Mouse (Mus musculus) cerebellum, adult 8-10 months (tissue): ENCODE measurements around the gene Wdr45b.
"Not testable (repeated sequence)": the region's sequence is repeated elsewhere in the genome, so short reads cannot be mapped to it uniquely, and the experiment has no call there.

Source experiments
- DNase-seq: peaks from one replicate; pipeline ENCODE4 v3.0.0; 2022

The Wdr45b gene

DNA sequence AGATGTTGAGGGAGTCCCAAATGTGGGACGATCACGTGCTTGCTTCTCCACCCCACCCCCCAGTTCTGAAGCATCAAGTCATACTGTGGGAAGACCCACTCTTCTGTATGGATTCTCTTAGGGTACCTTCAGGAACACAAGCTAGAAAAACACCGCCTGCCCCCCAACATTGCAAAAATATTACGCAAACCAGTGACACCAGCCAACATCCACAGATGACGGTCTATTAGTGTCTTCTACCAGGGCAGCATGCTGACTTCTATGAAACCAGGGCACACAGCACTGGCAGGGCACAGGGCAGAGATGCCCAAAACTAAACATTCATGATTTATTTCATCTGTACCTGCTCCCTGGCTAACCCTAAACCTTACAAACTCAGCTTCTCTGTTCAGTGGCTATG lies 27.6 kb downstream of the Wdr45b start:
- no peak for DNase-seq

DNA sequence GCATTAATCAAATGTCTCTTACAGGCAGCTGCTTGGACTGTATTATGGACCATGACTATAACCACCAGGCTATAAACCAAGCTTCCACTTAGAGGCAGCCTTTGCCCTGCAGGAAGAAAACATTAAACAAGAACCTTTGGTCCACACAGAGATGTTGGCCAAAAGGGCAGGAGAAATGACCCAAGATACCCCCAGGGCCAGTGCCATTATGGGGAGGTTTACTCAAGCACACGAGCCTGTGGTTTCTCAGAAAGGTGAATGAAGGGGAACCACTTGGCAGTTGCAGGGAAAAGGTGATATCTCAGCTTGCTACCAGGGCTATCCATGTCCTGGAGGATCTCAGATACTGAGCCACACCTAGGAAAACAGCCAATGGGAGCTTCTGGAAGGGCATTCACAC lies 28.2 kb downstream of the Wdr45b start:
- no peak for DNase-seq

DNA sequence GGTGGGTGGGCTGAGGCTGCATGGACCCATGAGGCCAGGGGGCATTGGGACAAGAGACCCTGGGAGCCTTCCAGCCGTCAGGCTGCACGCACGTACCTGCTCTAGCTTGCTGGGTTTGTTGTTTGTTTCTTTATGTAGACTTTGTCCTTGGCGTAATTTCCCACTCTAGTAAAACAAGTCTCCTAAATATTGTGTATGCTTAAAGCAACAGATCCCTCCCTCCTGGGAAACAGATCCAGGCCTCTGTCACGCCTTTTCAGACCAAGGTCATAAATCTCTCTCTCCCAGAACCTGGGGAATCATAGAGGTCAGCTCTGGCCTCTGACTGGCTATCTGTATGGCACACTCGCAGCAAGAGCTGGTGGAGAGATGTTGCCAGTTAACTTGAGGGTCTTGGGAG lies 46.5 kb downstream of the Wdr45b start:
- not testable (repeated sequence) for DNase-seq

DNA sequence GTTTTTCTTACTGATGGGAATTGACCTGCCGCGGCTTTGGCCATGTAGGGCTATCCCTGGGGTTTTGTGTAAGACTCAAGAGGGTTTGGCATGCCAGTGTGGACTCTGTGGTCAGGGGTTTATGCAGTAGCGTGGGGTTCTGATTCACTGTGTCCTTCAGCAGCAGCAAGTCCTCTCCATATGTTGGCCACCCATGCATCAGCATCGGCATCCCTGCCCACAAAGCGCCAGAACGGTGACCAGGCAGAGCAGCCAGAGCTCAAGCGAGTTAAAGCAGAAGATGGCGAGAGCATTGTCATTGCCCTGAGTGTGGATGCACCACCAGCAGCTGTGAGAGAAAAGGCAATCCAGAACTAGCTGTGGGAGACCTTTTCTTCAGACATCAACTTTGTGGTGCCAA lies 47.6 kb downstream of the Wdr45b start:
- DNase-seq = no peak

DNA sequence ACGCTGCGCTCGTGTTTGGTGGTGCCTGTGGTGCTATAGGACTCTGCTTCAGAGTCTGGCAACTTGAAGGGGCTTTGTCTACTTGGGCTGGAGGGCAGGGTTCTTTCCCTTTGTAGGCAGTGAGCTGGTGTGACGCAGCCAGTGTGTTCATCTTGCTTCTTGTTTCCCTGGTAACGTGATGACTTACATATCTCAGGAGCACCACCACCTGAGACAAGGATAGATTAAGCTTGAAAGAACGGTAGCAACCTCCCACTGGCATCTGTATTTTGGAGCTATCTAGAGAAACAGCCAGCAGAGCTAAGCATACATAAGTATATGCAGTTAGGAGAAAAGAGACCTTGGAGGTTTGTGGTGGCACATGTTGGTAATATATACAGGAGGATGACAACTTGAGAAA lies 48.9 kb downstream of the Wdr45b start:
- DNase-seq = no peak

DNA sequence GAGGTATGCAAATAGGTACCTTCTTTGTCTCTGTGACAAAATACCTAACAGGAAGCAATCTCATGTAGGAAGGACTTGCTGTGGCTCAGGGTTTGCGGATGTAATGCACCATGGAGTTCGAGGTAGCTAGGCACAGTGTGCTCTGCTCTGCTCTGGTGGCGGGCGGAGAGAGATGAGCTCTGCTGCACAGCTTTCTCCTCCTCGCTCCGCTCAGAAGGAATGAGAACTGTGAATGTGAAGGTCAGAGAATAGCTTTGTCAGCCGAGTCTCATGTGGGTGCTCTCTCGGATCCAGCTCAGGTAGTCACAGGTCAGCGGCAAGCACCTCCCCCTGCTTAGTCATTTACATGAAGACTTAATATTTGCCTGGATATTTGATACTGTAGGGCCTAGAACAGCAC lies 54.0 kb downstream of the Wdr45b start:
- DNase-seq = no peak

DNA sequence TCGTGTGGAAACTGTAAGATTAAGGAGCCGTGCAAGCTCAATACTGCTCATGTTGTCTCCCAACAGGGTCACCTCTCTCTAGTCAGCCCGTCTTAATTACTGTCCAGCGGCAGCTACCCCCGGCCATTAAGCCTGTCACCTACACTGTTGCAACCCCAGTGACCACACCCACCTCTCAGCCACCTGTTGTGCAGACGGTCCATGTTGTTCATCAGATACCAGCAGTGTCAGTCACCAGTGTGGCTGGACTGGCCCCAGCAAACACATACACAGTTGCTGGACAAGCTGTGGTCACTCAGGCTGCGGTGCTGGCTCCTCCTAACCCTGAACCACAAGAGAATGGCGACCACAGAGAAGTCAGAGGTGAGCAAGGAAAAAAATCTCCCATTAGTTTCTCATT lies 55.8 kb downstream of the Wdr45b start:
- no peak for DNase-seq

DNA sequence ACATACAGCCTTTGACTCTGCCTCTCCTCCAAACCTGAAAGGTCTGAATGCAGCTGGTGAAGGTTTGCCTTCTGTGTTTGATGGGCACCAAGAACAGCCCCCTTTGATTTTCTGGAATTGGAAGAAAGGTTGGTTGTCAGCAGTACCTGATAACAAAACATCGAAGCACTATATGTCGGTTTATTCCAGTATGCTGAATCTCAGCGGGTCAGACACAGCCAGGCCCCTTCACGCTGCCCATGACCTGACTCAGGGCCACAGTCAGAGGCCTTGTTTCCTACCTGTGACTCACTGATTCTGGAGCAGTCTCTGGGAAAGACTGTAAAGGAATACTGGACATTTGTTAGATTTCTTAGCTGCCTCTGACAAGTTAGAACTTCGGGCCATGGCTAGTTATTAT lies 59.5 kb downstream of the Wdr45b start:
- no peak for DNase-seq

DNA sequence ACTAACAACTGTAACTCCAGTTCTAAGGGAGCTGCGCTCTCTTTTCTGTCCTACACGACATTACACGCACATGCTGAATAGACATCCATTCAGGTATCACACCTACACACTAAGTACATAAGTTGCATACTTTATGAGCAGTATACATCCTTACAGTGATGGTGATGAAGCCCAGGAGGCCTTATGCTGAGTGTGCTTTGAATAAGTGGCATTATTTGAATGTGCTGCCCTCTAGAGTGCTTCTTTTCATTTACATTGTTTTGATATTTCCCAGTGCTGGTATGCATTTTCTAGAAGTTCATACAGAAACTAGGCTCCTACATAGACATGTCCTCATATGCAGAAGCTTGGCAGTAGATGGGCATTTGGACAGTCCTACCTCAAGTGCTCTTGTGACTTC lies 64.4 kb downstream of the Wdr45b start:
- DNase-seq = no peak

DNA sequence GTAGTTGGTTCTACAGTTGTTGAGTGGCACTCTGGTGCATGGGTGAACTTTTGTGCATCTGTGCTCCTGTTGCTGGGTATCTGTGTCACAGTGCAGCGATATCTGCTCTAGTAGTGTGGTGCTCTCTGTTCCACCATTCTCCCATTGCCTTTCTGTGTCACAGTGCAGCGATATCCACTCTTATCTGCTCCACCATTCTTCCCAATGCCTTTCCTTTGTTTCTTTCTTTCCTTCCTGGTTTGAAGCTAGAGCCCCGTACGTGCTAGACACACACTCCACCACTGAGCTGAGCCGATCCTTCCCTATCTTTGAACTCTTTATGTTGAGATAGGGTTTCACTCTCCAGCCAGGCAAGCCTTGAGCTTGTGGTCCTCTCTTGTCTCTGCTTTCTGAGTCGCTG lies 71.3 kb downstream of the Wdr45b start:
- DNase-seq = no peak

DNA sequence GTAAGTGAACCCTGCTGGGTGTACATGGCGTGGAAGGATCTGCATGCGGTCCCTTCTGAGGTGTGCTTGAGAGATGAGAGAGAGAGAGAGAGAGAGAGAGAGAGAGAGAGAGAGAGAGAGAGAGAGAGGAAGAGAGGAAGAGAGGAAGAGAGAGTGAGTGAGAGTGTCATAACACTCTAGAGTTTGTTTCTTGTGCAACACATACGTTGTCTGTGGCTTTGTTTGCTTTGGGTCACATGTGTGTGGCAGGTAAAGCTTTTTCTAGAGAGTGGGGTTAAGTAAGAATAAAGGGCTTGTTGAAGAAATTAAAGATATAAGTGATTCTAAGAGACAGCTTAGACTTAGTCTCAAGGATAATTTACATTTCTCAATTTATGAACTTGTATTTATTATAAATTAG lies 76.2 kb downstream of the Wdr45b start:
- DNase-seq = no peak

DNA sequence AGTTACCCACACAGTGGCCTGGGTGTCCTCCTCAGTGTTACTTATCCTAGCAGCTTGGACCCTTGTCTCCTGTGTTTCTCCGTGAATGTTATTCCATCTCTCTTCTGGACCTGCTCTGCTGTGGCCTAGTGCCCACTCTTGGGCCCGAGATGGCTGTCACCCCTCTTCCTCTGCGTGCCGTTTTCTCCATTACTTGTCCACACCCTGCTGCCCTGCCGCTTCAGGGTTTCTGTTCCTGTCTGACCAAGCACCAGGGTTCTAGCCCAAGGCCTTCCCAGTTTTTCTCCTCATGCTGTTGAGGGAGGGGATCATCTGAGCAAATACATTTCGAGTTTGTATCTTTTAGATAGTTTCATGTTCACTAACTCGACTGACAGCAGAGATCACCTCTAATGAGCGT lies 76.7 kb downstream of the Wdr45b start:
- no peak for DNase-seq
